Mouse (Mus musculus): ENCODE results near the gene Vmn1r204. TPM values are rescaled to one million over a fixed set of nuclear protein-coding genes. Genes with fewer than 3 reads are reported as not detected.
"Not testable (repeated sequence)": the region's sequence is repeated elsewhere in the genome, so short reads cannot be mapped to it uniquely, and the experiment has no call there.

Vmn1r204 gene
- total RNA-seq (2014; fragmentation: Nextera tagmentation) (not detected in 2 replicates), total RNA-seq (2017) (not detected in 2 replicates)

DNA sequence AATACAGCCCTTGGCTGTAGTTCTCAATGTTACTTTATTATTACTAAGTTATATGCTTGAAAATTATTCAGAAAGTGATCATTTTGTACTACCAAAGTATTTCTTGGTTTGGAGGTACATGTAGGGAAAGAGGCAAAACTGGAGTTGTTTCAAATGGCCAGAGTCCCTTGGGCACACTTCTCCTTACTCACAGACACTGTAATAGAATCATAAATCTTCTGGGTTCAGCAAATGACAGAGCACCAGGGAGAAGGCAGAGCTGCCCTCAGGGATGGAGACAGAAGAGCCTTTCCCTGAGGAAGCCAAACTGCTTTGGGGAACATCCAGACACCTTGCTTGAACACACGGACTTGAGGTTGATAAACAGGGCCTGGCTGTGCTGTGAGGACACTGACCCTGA lies at the start of gene Vmn1r204:
Gene Vmn1r204, plus strand, starts transcription at position 301 of the 400 bp plus-strand sequence.
- not testable (repeated sequence) for ATAC-seq (replicated peaks; ENCODE audit: low FRiP score, low TSS enrichment, poor library complexity, severe bottlenecking)

DNA sequence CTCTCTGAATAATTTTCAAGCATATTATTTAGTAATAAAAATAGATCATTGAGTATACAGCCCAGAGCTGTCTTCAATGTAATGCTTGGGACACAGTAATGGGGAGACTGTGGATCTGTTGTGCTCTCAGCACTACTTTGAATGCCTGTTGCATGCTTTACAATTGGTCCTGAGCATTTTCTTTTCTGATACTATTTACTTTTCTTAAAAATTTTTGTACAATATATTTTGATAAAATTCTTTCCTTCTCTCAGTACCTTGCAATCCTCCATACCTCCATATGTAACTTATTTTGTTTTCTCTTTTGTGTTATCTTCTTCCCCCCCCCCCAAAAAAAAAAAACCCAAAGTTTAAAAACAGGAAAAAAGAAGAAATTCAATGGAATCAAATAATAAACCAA lies 47.7 kb upstream of the Vmn1r204 start, which contains the start of gene Vmn1r202:
Gene Vmn1r202, minus strand, starts transcription at position 101 of the 400 bp plus-strand sequence.
- ATAC-seq (replicated peaks; ENCODE audit: low FRiP score, low TSS enrichment, poor library complexity, severe bottlenecking), result no peak

DNA sequence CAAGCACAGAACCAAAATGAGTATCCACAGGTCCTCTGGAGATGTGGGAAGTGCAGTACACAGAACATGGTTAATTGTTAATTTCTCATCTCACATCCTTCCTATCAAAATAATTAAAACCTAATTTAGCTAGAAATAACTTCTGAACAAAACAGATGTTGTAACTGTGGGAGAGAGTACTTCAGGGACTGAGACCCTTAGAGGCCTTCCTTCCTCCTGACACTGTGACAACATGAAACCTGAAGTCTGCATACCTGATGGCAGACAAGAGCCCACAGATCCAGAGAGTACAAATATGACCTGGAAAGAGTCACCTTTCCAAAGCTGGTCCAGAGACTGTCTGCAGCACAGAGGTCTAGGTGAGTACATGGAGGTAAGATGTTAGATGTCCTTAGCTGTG lies 35.2 kb upstream of the Vmn1r204 start, which contains the start of gene Vmn1r203:
Gene Vmn1r203, plus strand, starts transcription at position 301 of the 400 bp plus-strand sequence.
- no peak for ATAC-seq (replicated peaks; ENCODE audit: low FRiP score, low TSS enrichment, poor library complexity, severe bottlenecking)

DNA sequence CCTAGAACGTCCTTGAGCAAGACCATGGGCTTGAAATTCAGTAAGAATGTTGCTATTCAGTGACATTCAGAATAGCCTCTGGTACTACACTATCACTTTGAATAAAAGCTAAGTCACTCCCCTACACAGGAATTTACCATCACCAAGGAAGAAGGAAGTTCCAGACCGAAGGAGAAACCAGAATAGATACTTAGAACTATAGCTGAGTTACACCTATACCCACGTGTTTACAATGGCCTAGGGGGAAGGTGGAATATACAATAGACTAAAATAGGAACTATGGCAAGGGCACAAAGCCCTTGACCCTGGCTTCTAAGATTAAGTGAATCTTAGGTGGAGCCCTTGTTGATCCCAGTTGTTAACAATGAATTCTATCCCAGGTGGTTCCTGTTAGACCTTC lies 21.9 kb downstream of the Vmn1r204 start:
- ATAC-seq (replicated peaks; ENCODE audit: low FRiP score, low TSS enrichment, poor library complexity, severe bottlenecking), result not testable (repeated sequence)

DNA sequence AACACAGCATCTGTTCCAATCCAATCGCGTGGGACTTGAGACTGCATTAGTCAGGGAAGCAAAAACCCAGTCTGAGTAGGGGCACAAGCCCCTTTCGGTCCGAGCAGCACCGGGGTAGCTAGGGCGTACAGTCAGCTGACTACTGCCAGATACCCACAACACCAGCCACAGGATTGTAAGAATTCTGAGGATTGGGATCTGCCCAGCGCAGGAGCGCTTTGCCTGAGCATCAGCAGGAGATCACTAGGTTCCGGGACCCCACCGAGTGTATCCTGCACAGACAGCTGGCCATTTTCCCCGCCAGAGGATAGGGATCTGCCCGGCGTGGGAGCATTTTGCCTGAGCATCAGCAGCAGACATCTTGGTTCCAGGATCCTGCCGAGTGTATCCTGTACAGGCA lies 30.3 kb downstream of the Vmn1r204 start:
- not testable (repeated sequence) for ATAC-seq (replicated peaks; ENCODE audit: low FRiP score, low TSS enrichment, poor library complexity, severe bottlenecking)

DNA sequence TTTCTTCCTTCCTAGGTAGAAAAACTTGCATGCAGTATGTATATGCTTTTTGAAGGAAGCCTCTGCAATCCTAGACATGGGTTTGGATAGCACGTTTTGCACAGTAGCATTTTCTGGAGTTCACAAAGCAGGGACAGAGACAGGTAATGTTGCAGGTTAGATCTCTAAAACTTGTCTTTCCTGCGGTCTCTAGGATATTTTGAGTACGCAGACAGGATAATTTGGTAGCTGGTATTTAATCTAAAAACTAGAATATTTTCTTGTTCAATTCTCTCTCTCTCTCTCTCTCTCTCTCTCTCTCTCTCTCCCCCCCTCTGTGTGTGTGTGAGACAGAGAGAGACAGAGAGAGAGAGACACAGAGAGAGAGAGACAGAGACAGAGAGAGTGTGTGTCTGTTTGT lies 39.9 kb downstream of the Vmn1r204 start, which contains the start of gene Vmn1r205:
Gene Vmn1r205, minus strand, starts transcription at position 101 of the 400 bp plus-strand sequence.
- no peak for ATAC-seq (replicated peaks; ENCODE audit: low FRiP score, low TSS enrichment, poor library complexity, severe bottlenecking)

Other genes starting within 250 kb of the Vmn1r204 start
- not detected in 2 replicates for gene Vmn1r197, start 228.6 kb upstream of the Vmn1r204 start, total RNA-seq (2014; fragmentation: Nextera tagmentation)
- gene Vmn1r197, start 228.6 kb upstream of the Vmn1r204 start, total RNA-seq (2017), result not detected in 2 replicates
- gene Vmn1r198, start 202.8 kb upstream of the Vmn1r204 start, total RNA-seq (2014; fragmentation: Nextera tagmentation), result not detected in 2 replicates
- gene Vmn1r198, start 202.8 kb upstream of the Vmn1r204 start, total RNA-seq (2017), result not detected in 2 replicates
- not detected in 2 replicates for gene Vmn1r199, start 173.4 kb upstream of the Vmn1r204 start, total RNA-seq (2014; fragmentation: Nextera tagmentation)
- not detected in 2 replicates for gene Vmn1r199, start 173.4 kb upstream of the Vmn1r204 start, total RNA-seq (2017)
- not detected in 2 replicates for gene Vmn1r200, start 162.8 kb upstream of the Vmn1r204 start, total RNA-seq (2014; fragmentation: Nextera tagmentation)
- gene Vmn1r200, start 162.8 kb upstream of the Vmn1r204 start, total RNA-seq (2017), result not detected in 2 replicates
- not detected in 2 replicates for gene Vmn1r201, start 81.3 kb upstream of the Vmn1r204 start, total RNA-seq (2014; fragmentation: Nextera tagmentation)
- gene Vmn1r201, start 81.3 kb upstream of the Vmn1r204 start, total RNA-seq (2017), result not detected in 2 replicates
- 0.07 TPM in 1 of 2 replicates, not detected in the other for gene Vmn1r202, start 47.8 kb upstream of the Vmn1r204 start, total RNA-seq (2014; fragmentation: Nextera tagmentation)
- gene Vmn1r202, start 47.8 kb upstream of the Vmn1r204 start, total RNA-seq (2017), result not detected in 2 replicates
- not detected in 2 replicates for gene Vmn1r203, start 35.1 kb upstream of the Vmn1r204 start, total RNA-seq (2014; fragmentation: Nextera tagmentation)
- gene Vmn1r203, start 35.1 kb upstream of the Vmn1r204 start, total RNA-seq (2017), result not detected in 2 replicates
- gene Vmn1r205, start 39.8 kb downstream of the Vmn1r204 start, total RNA-seq (2014; fragmentation: Nextera tagmentation), result not detected in 2 replicates
- not detected in 2 replicates for gene Vmn1r205, start 39.8 kb downstream of the Vmn1r204 start, total RNA-seq (2017)
- not detected in 2 replicates for gene Vmn1r206, start 71.1 kb downstream of the Vmn1r204 start, total RNA-seq (2014; fragmentation: Nextera tagmentation)
- not detected in 2 replicates for gene Vmn1r206, start 71.1 kb downstream of the Vmn1r204 start, total RNA-seq (2017)
- gene Vmn1r207-ps, start 176.4 kb downstream of the Vmn1r204 start, total RNA-seq (2014; fragmentation: Nextera tagmentation), result not detected in 2 replicates
- not detected in 2 replicates for gene Vmn1r207-ps, start 176.4 kb downstream of the Vmn1r204 start, total RNA-seq (2017)
- gene Vmn1r208, start 224.2 kb downstream of the Vmn1r204 start, total RNA-seq (2014; fragmentation: Nextera tagmentation), result not detected in 2 replicates
- gene Vmn1r208, start 224.2 kb downstream of the Vmn1r204 start, total RNA-seq (2017), result not detected in 2 replicates

All from megakaryocyte-erythroid progenitor cell, adult 5-6 weeks (primary cell).